In the genomic region with DNA sequence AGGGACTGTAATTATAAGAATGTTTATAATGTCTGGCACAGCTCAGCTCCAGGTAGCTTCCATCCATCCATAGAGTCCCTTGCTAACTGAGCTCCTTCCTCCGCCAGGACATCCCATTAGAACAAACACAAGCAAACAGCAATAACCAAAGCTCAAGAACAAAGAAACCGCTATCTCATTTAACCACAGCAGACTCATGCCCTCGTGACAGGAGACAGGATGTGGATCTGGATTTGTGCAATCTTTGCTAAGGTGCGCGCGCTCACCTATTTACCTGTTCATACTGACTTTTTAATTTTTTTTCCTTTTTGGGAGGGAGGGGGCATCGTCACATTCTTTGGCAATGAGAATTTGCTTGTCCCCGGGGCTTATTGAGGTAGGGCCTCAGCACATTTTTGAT, we compare ENCODE assay signal across 28 mouse cellular contexts.
DNase-seq lines count a peak whose midpoint lies in the region; ATAC-seq lines count a peak whose summit lies in the region.
"Had no signal": no experiment of that assay in that cellular context is flagged by ENCODE, and none has a peak within 500 bp of the region (broad histone marks: within the 10 kb centered on the region; RNA-seq: fewer than 3 reads in every experiment).

No protein-coding gene starts in this region.

- peaks cover 20% of the 10 kb centered on the region for H3K4me1 ChIP-seq in kidney, embryonic 16.5 days (ENCODE audit: insufficient read depth, low read length)
- H3K4me1 ChIP-seq: embryonic facial prominence, embryonic 12.5 days; liver, embryonic 12.5 days had no signal

- intact Hi-C loops in left cerebral cortex, postnatal 4 days (cut with DNase I) = no loop called here

- H3K36me3 ChIP-seq in kidney, embryonic 16.5 days (ENCODE audit: insufficient read depth, low read length) = no peaks in the 10 kb centered on the region
- H3K36me3 ChIP-seq: embryonic facial prominence, embryonic 12.5 days; heart, embryonic 15.5 days; liver, embryonic 12.5 days; midbrain, embryonic 12.5 days; neural tube, embryonic 15.5 days had no signal

- no peaks in the 10 kb centered on the region for H3K9me3 ChIP-seq in kidney, embryonic 16.5 days (ENCODE audit: low read length)
- H3K9me3 ChIP-seq: embryonic facial prominence, embryonic 12.5 days; heart, embryonic 15.5 days; liver, embryonic 12.5 days; midbrain, embryonic 12.5 days; neural tube, embryonic 15.5 days had no signal

- H3K27me3 ChIP-seq in kidney, embryonic 16.5 days (ENCODE audit: insufficient read depth, low read length) = no peaks in the 10 kb centered on the region
- H3K27me3 ChIP-seq: embryonic facial prominence, embryonic 12.5 days; heart, embryonic 15.5 days; liver, embryonic 12.5 days; midbrain, embryonic 12.5 days; neural tube, embryonic 15.5 days had no signal

- H3K4me3 ChIP-seq in kidney, embryonic 16.5 days (ENCODE audit: low read length) = no peak overlapping the region
- H3K4me3 ChIP-seq: embryonic facial prominence, embryonic 12.5 days; heart, embryonic 15.5 days; liver, embryonic 12.5 days; megakaryocyte, embryonic 14.5 days; midbrain, embryonic 12.5 days; neural tube, embryonic 15.5 days had no signal

- no peak overlapping the region for H3K9ac ChIP-seq in kidney, embryonic 16.5 days (replicated peaks; ENCODE audit: low read length)
- H3K9ac ChIP-seq: embryonic facial prominence, embryonic 12.5 days; heart, embryonic 15.5 days; liver, embryonic 12.5 days; liver, postnatal 0 days; midbrain, embryonic 12.5 days; neural tube, embryonic 15.5 days had no signal

- DNase-seq in kidney, postnatal 14 days = no peak
- peak; percentile 46 for DNase-seq in CD4-positive, CD25-positive, alpha-beta regulatory T cell, adult 2 months (ENCODE audit: low read depth, low spot score)
- peak; percentile 32 to 54 for DNase-seq in CD8-positive naive resting alpha-beta T cell, adult 2 months (ENCODE audit: low read depth in 2 of 2, low spot score in 2 of 2)
- no peak for DNase-seq in cerebellum, postnatal 36 days
- no peak for DNase-seq in left cerebral cortex, postnatal 4 days
- DNase-seq in cerebellum, postnatal 14 days = no peak
- DNase-seq: adrenal gland, adult 2 months; adrenal gland, postnatal 36 days; B cell, adult 2 months; cerebellum, adult 8-10 months; embryo, embryonic 11 days; kidney, adult 9 months; liver, postnatal 0 days; lung, postnatal 36 days; retina, postnatal 1 day; right cerebral cortex, postnatal 14 days; thymus, postnatal 25 days had no signal

- ATAC-seq in kidney, embryonic 16.5 days (ENCODE audit: low FRiP score, low TSS enrichment) = no peak
- peak; percentile 58 for ATAC-seq in inflammation-experienced regulatory T-cells, adult 6 months
- ATAC-seq: forebrain, embryonic 16.5 days; hindbrain, embryonic 16.5 days; intestine, embryonic 16.5 days; liver, embryonic 12.5 days; liver, postnatal 0 days had no signal

- WGBS in kidney, embryonic 16.5 days = 81% methylated on average over 8 of the region's 8 CpGs

- H3K4me2 ChIP-seq in kidney, embryonic 16.5 days (replicated peaks; ENCODE audit: low read depth, low read length) = no peak overlapping the region
- H3K4me2 ChIP-seq: embryonic facial prominence, embryonic 12.5 days; heart, embryonic 15.5 days; liver, embryonic 12.5 days; midbrain, embryonic 12.5 days; neural tube, embryonic 15.5 days had no signal

- peak overlapping the region; percentile 76; the same call in 1 of the 2 replicates for H3K27ac ChIP-seq in kidney, embryonic 16.5 days (ENCODE audit: low read length)
- H3K27ac ChIP-seq: embryonic facial prominence, embryonic 12.5 days; liver, embryonic 12.5 days; midbrain, embryonic 12.5 days; neural tube, embryonic 15.5 days had no signal

Comparison
In these comparisons a context has a peak if more than half of its experiments do, and no peak if none do; other contexts are left out.
1. DNase-seq: peak in CD4-positive, CD25-positive, alpha-beta regulatory T cell, adult 2 months (single experiment) and CD8-positive naive resting alpha-beta T cell, adult 2 months (2 of 2); none in kidney, postnatal 14 days (single experiment), cerebellum, postnatal 36 days (0 of 2), left cerebral cortex, postnatal 4 days (single experiment) and cerebellum, postnatal 14 days (0 of 2).